Mouse (Mus musculus) G1E (cell line): ENCODE data around the gene Hspb11.

Experiments
- CTCF ChIP-seq: IDR thresholded peaks from 2 replicates; pipeline ENCODE4 v1.5.1; 2012; ENCODE audit warnings: low read depth, low read length, inconsistent platforms, mixed read lengths
- GATA1 ChIP-seq: IDR thresholded peaks from 2 replicates; pipeline ENCODE4 v1.6.1; 2012; ENCODE audit warnings: borderline replicate concordance, low read length, inconsistent platforms, mixed read lengths
- GATA2 ChIP-seq: IDR thresholded peaks from 2 replicates; pipeline ENCODE4 v1.6.1; 2012; ENCODE audit warnings: low read depth, low read length, inconsistent platforms, borderline replicate concordance
- POLR2AphosphoS5 ChIP-seq: IDR thresholded peaks from 2 replicates; pipeline ENCODE4 v1.6.1; 2012; ENCODE audit warnings: low read depth, low read length, inconsistent platforms; ENCODE audit not compliant: insufficient replicate concordance
- TAL1 ChIP-seq: conservative IDR thresholded peaks from 2 replicates; pipeline ENCODE4 v1.6.1; 2012; ENCODE audit warnings: low read depth, low read length, inconsistent platforms, mixed read lengths

DNA sequence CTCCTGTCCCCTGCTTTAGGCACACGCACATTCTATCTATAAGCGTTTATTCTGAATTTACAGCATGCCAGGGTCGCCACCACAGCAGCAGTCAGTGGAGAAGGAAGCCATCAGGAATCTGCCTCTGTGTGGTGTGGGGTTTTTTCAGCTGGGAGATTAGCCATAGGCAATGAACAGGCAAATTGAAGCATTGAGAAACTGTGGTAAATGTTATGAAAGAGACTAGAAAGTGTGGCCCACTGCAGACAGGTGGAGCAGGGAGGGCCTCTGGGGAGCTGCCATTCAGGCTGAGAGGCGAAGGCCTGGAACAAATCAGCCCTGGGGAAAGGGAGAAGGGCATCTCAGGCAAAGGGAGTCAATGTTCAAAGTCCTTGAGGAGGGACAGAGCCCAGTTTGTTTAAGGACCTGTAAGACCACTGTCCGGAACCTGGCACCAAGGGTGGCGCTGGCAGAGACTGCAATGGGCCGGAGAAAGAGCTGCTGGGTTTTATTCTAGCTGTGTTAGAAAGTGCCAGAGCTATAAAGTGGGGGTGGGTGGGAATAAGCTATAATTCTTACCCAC lies 46.5 kb downstream of the Hspb11 start:
- TF ChIP-seq GATA1 (no peak), TAL1 (no peak), CTCF (no peak), POLR2AphosphoS5 (no peak), GATA2 (no peak)
